Mouse (Mus musculus) ES-E14 (cell line): Measurements from ENCODE around the gene Plxna2. TPM values are rescaled to one million over a fixed set of nuclear protein-coding genes. Genes with fewer than 3 reads are reported as not detected.

ENCODE experiments used
- DNase-seq: peaks from one replicate; pipeline ENCODE4 v3.0.0-alpha.2; 2013; ENCODE audit warnings: low read depth, low spot score
- H3K27ac ChIP-seq: 2 replicates; pipeline ENCODE4 v1.5.1; 2012; ENCODE audit warnings: low read depth, mild to moderate bottlenecking, low read length, moderate library complexity, mixed read lengths; ENCODE audit not compliant: poor library complexity, insufficient read depth, severe bottlenecking
- H3K36me3 ChIP-seq: 2 replicates; pipeline ENCODE4 v1.6.1; 2012; ENCODE audit warnings: mild to moderate bottlenecking, low read length, moderate library complexity, mixed read lengths; ENCODE audit not compliant: control insufficient read depth, poor library complexity, insufficient read depth, severe bottlenecking
- H3K4me1 ChIP-seq, 2 experiments: fragments of 150-350 bp in 1 of 2; sonication (generic) in 1 of 2; 2 replicates each; pipeline ENCODE4 v1.6.1; 2012; ENCODE audit warnings: low read length in 2 of 2, mild to moderate bottlenecking in 1 of 2, mixed read lengths in 1 of 2; ENCODE audit not compliant: control insufficient read depth in 2 of 2, insufficient read depth in 2 of 2, poor library complexity in 1 of 2
- H3K4me3 ChIP-seq, 2 experiments: fragments of 150-350 bp in 1 of 2; sonication (generic) in 1 of 2; 2 replicates each; pipeline ENCODE4 v1.5.1; 2012; ENCODE audit warnings: low read length in 2 of 2, low read depth in 1 of 2, mild to moderate bottlenecking in 1 of 2, mixed read lengths in 1 of 2; ENCODE audit not compliant: insufficient read depth in 1 of 2, poor library complexity in 1 of 2, severe bottlenecking in 1 of 2
- H3K9ac ChIP-seq: 2 replicates; pipeline ENCODE4 v1.6.1; 2012; ENCODE audit warnings: low read depth, mild to moderate bottlenecking, low read length, mixed read lengths; ENCODE audit not compliant: poor library complexity, insufficient read depth, severe bottlenecking
- H3K9me3 ChIP-seq: fragments of 150-350 bp; sonication (generic); 2 replicates; pipeline ENCODE4 v1.6.1; 2012; ENCODE audit warnings: low read depth, mild to moderate bottlenecking, low read length; ENCODE audit not compliant: control insufficient read depth, insufficient read depth
- CHD2 ChIP-seq: IDR thresholded peaks from 2 replicates; pipeline ENCODE4 v1.6.1; 2014; ENCODE audit warnings: mild to moderate bottlenecking, low read depth, low read length, inconsistent platforms
- HCFC1 ChIP-seq: IDR thresholded peaks from 2 replicates; pipeline ENCODE4 v1.6.1; 2012; ENCODE audit warnings: low read length, inconsistent platforms, borderline replicate concordance; ENCODE audit not compliant: insufficient read depth
- MAFK ChIP-seq: IDR thresholded peaks from 2 replicates; pipeline ENCODE4 v1.6.1; 2014; ENCODE audit warnings: mild to moderate bottlenecking, low read depth, low read length, inconsistent platforms; ENCODE audit not compliant: insufficient read depth
- ZC3H11A ChIP-seq: IDR thresholded peaks from 2 replicates; pipeline ENCODE4 v1.6.1; 2012; ENCODE audit warnings: low read depth, mild to moderate bottlenecking, inconsistent platforms, low read length, borderline replicate concordance
- ZNF384 ChIP-seq: IDR thresholded peaks from 2 replicates; pipeline ENCODE4 v1.6.1; 2012; ENCODE audit warnings: low read depth, low read length, inconsistent platforms
- in situ Hi-C, 2 experiments: fragments of 600-800 bp; cut with MboI; formaldehyde crosslinking; loops; one replicate each; pipeline ENCODE4 v1.15.1; 2025; ENCODE audit warnings: low sequenced_read_pairs in 2 of 2, inconsistent platforms in 1 of 2; ENCODE audit not compliant: unreplicated experiment in 2 of 2
- total RNA-seq: library from RNA; depleted of rRNA; stranded (reverse); fragments of 300-350 nt; gene quantifications from 2 replicates; pipeline ENCODE4 v1.2.3, GENCODE M21; 2012

The Plxna2 gene
- total RNA-seq, 1 experiment: 3.9 TPM

DNA sequence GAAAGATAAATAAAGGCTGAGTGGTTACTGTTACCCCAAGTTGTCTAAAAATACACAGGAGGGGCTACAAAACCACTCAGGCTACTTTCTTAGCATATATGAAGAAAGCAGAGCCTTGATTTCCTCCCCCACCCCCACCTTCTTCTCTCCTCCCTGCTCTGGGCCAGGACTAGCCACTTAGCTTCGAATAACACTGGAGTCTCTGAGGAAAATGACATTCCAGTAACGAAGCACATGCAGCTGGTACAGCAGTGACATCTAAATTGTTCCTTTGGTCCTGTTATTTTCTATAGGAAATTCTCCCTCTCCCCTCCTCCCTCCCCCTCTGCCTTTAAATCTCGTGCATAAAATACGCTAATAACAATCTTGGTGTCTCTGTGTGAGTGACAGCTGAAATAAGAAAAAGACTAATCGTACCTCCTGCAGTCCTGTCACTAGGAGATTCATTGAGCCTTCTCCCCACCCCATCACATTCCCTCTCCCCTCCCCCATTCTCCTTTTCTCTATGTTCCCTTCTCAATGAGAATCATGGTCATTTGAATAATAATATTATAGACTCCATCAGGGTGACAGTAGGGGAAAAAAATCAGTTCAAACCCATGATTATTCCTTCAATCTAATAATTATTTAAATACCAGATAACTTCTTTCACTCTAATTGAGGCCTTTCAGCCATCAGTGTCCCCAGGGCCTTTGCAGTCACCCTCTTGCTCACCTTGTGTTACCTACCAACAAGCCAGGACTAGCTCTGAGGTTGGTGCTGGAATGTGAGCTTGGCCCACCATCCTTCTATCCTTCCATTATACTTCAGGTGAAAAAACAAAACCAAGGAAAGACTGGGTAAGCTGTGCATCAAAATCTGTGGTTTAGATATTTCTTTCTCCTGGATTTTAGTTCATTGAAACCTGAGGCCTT is 19.6 kb downstream of the Plxna2 start:
- Histone ChIP-seq H3K4me1 (no peaks in the 10 kb centered on the region), H3K36me3 (no peaks in the 10 kb centered on the region), H3K9me3 (no peaks in the 10 kb centered on the region), H3K9ac (no peak overlapping the region), H3K27ac (no peak overlapping the region), H3K4me3 (no peak overlapping the region)
- in situ Hi-C loops: no loop called here
- no peak for TF ChIP-seq HCFC1
- TF ChIP-seq ZNF384: no peak
- TF ChIP-seq ZC3H11A: no peak
- TF ChIP-seq MAFK: no peak
- DNase-seq: no peak

DNA sequence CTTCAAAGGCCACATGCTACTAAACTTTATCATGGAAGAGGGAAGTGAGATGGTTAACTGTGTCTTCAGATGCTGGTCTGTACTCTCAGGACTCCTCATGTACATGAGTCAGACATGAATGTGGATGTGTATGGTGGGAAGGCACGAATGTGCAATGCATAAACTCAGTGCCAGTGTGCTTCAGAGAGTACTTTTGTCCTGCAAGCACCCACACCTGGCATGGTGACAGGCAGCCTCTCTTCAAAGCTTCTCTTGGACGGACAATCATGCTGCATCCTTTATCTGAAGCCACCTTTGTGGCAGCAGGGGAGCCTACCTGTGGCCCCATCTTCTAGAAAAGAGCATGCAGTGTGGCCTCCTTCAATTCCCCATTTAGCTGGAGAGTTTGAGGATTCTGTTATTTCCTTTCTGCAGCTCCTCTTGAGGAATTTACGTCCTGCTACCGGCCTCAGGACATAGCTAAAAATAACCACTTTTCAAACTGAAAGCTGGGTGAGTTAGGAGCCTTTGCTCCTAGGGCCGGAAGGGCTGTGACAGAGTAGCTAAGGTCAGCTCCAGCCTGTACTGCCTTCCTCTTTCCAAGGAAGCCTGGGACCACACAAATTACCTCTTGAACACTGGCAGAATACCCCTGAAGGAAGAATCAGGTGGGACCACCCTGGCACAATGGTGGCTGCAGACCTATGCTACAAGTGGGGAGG is 23.7 kb downstream of the Plxna2 start:
- Histone ChIP-seq H3K36me3 (no peaks in the 10 kb centered on the region), H3K9me3 (no peaks in the 10 kb centered on the region), H3K27ac (no peak overlapping the region), H3K4me3 (no peak overlapping the region), H3K4me1 (no peaks in the 10 kb centered on the region), H3K9ac (no peak overlapping the region)
- TF ChIP-seq ZNF384: no peak
- no peak for TF ChIP-seq CHD2
- no peak for TF ChIP-seq HCFC1
- TF ChIP-seq MAFK: no peak
- no peak for TF ChIP-seq ZC3H11A
- no peak for DNase-seq
- in situ Hi-C loops: no loop called here

- Histone ChIP-seq H3K9me3 (no peaks in the 10 kb centered on the region), H3K9ac (no peak overlapping the region), H3K4me3 (no peak overlapping the region), H3K36me3 (no peaks in the 10 kb centered on the region), H3K27ac (no peak overlapping the region), H3K4me1 (no peaks in the 10 kb centered on the region)
- in situ Hi-C loops: no loop called here
- DNase-seq: no peak
- no peak for TF ChIP-seq HCFC1
- no peak for TF ChIP-seq CHD2
- no peak for TF ChIP-seq ZNF384
- no peak for TF ChIP-seq ZC3H11A
- TF ChIP-seq MAFK: no peak
Observed at GRCm38 (mm10) chr1:194642302-194642787, 24.3 kb downstream of the Plxna2 start.

- H3K4me3 ChIP-seq: no peak overlapping the region
- H3K9ac ChIP-seq: no peak overlapping the region
- H3K4me1 ChIP-seq: no peaks in the 10 kb centered on the region
- TF ChIP-seq ZC3H11A (no peak), MAFK (no peak), ZNF384 (no peak), HCFC1 (no peak), CHD2 (no peak)
- DNase-seq: no peak
- no peak overlapping the region for H3K27ac ChIP-seq
- H3K9me3 ChIP-seq: no peaks in the 10 kb centered on the region
- in situ Hi-C loops: no loop called here
- no peaks in the 10 kb centered on the region for H3K36me3 ChIP-seq
Observed at GRCm38 (mm10) chr1:194643930-194644329, 25.9 kb downstream of the Plxna2 start.
